Mouse (Mus musculus): ENCODE measurements around the gene H2-D1. TPM values are rescaled to one million over a fixed set of nuclear protein-coding genes. Genes with fewer than 3 reads are reported as not detected.

Gene H2-D1
- polyA plus RNA-seq, 1 experiment from 2014 or later: 77.7 TPM

DNA sequence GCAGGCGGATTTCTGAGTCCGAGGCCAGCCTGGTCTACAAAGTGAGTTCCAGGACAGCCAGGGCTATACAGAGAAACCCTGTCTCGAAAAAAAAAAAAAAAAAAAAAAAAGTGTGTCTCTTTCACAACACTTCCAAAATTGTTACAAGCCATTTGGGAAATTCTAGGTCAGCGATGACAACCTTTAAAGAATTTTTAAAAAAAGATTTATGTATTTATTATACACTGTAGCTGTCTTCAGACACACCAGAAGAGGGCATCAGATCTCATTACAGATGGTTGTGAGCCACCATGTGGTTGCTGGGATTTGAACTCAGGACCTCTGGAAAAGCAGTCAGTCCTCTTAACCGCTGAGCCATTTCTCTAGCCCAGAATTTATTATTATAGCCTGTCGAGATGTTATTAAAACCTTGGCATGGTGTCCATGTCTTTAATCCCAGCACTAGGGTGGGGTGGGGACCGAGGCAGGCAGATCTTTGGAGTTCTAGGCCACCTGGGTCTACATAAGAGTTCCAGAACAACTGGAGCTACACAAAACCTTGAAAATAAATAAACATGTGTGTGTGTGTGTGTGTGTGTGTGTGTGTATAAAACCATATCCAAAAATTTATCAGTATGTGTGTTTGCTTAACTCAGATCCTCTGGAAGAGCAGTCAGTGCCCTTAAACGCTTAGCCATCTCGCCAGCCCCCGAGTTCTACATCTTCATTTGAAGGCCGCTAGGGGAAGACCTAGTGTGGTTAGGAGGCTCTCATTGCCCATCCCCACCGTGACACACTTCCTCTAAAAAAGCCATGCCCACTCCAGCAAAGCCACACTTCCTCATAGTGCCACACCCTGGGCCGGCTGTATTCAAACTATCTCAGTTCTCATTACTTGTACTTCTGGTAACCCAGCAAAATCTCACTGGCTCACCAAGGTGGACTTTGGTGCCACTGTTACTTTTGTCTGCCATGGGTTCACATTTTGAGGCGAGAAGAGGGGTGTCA is 3.7 kb upstream of the H2-D1 start:
- peaks cover 28% of the 10 kb centered on the region for H3K4me1 ChIP-seq (replicated peaks)
- 24% methylated on average over 14 of the region's 14 CpGs for WGBS (ENCODE audit: insufficient replicate concordance)
- H3K9me3 ChIP-seq (replicated peaks): no peaks in the 10 kb centered on the region
- H3K4me3 ChIP-seq (replicated peaks): 0 out of 2 replicates have a peak overlapping the region, but pooled peaks have one; percentile 55
- no peak overlapping the region for H3K27ac ChIP-seq
- DNase-seq (no peak), ATAC-seq (ENCODE audit: low read depth) (no peak)
- no peak overlapping the region for H3K9ac ChIP-seq
- H3K4me2 ChIP-seq: peak overlapping the region; percentile 70
- H3K36me3 ChIP-seq: peaks cover 7% of the 10 kb centered on the region
- 0 out of 2 replicates have a peak, but pooled peaks cover 1% of the 10 kb centered on the region for H3K27me3 ChIP-seq

- 80% methylated on average over 4 of the region's 4 CpGs for WGBS (ENCODE audit: insufficient replicate concordance)
- H3K4me3 ChIP-seq (replicated peaks): no peak overlapping the region
- H3K9ac ChIP-seq: no peak overlapping the region
- no peak overlapping the region for H3K27ac ChIP-seq
- no peaks in the 10 kb centered on the region for H3K36me3 ChIP-seq
- no peak overlapping the region for H3K4me2 ChIP-seq
- H3K4me1 ChIP-seq (replicated peaks): peaks cover 35% of the 10 kb centered on the region
- ATAC-seq (ENCODE audit: low read depth) (no peak), DNase-seq (no peak)
- H3K9me3 ChIP-seq (replicated peaks): no peaks in the 10 kb centered on the region
- H3K27me3 ChIP-seq: 0 out of 2 replicates have a peak, but pooled peaks cover 5% of the 10 kb centered on the region
Observed at GRCm38 (mm10) chr17:35259621-35260020, 2.9 kb upstream of the H2-D1 start.

- WGBS (ENCODE audit: insufficient replicate concordance): 81% methylated on average over 13 of the region's 13 CpGs
- Histone ChIP-seq H3K27me3 (0 out of 2 replicates have a peak, but pooled peaks cover 5% of the 10 kb centered on the region), H3K9me3 (replicated peaks) (no peaks in the 10 kb centered on the region), H3K4me1 (replicated peaks) (peaks cover 35% of the 10 kb centered on the region), H3K4me2 (no peak overlapping the region), H3K9ac (no peak overlapping the region), H3K36me3 (no peaks in the 10 kb centered on the region), H3K4me3 (replicated peaks) (no peak overlapping the region), H3K27ac (no peak overlapping the region)
- ATAC-seq (ENCODE audit: low read depth) (no peak), DNase-seq (no peak)
Observed at GRCm38 (mm10) chr17:35261651-35262050, 879 bp upstream of the H2-D1 start.

GRCm38 (mm10) chr17:35263523-35263883 is 973 bp downstream of the H2-D1 start:
- Histone ChIP-seq H3K4me2 (peak overlapping the region; percentile 100), H3K4me1 (replicated peaks) (peaks cover 25% of the 10 kb centered on the region), H3K9me3 (replicated peaks) (no peaks in the 10 kb centered on the region), H3K4me3 (replicated peaks) (peak overlapping the region; percentile 85), H3K9ac (peak overlapping the region; percentile 88), H3K36me3 (0 out of 2 replicates have a peak, but pooled peaks cover 2% of the 10 kb centered on the region), H3K27me3 (0 out of 2 replicates have a peak, but pooled peaks cover 5% of the 10 kb centered on the region), H3K27ac (no peak overlapping the region)
- DNase-seq: no peak
- WGBS (ENCODE audit: insufficient replicate concordance): 1% methylated on average over 31 of the region's 31 CpGs
- peak; percentile 28 for ATAC-seq (ENCODE audit: low read depth)

DNA sequence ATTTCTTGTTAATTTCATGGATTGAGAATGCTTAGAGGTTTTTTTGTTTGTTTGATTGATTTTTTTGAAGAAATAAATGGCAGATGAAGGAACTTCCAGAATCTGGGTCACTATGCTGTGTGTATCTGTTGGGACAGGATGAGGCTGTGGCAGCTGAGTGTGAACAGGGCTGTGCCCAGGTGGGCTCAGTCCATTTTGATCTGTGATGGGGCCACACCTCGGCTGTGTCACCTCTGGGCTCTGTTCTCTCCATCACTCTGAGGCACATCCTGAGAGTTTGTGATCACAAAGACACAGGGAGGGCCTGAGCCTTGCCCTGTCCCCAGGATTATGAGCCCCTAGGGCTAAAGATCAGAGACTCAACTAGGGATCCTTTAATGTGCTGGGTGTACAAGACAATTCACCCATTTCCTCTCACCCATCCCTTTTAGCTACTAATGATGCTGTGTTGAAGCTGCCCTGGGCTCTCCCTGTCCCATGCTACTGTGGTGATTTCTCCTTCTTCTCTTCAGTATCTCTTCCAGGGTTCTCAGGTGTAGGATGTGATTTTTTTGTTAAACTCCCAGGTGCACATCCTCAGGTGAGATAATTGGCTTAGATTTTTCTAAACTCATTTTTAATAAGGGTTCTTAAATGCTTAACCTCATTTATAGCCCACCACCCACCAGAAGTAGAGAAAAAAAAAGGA is 5.0 kb downstream of the H2-D1 start:
- 70% methylated on average over 1 of the region's 1 CpGs for WGBS (ENCODE audit: insufficient replicate concordance)
- peaks cover 12% of the 10 kb centered on the region for H3K4me1 ChIP-seq (replicated peaks)
- no peak overlapping the region for H3K27ac ChIP-seq
- DNase-seq (no peak), ATAC-seq (ENCODE audit: low read depth) (no peak)
- H3K9ac ChIP-seq: no peak overlapping the region
- H3K4me3 ChIP-seq (replicated peaks): no peak overlapping the region
- no peak overlapping the region for H3K4me2 ChIP-seq
- no peaks in the 10 kb centered on the region for H3K9me3 ChIP-seq (replicated peaks)
- 0 out of 2 replicates have a peak, but pooled peaks cover 5% of the 10 kb centered on the region for H3K27me3 ChIP-seq
- H3K36me3 ChIP-seq: 0 out of 2 replicates have a peak, but pooled peaks cover 2% of the 10 kb centered on the region

DNA sequence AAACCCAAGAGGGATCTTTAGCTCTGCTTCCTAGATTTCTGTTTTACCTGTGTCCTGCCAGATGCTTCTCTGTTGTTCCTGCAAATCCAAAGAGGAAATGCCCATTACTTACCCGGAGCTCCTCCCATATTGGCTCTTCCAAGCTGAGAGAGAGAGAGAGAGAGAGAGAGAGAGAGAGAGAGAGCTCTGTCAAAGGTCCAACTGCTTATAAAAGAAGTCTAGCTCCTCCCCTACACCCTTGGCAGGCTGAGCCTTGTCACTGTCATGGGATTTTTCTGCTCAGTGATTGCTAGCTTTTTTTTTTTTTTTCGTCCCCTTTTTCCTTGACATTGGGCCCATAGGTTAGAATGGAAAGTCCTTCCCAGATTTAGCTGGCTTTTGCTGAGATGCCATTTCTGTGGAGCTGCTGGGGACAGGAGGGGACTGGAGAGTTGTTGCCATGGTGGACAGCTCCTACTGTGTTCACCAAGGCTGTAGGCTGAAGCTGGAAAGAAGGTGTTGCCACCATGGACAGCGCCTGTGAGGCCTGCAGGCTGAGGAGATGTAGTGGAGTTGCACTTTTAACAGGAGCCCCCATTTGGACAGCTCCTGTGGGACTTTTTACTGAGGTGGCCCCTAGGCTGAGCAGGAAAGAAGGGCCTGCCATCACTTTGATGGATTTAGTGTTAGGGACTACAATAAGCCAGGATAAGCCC is 7.3 kb downstream of the H2-D1 start:
- 0 out of 2 replicates have a peak, but pooled peaks cover 2% of the 10 kb centered on the region for H3K36me3 ChIP-seq
- no peaks in the 10 kb centered on the region for H3K9me3 ChIP-seq (replicated peaks)
- WGBS (ENCODE audit: insufficient replicate concordance): 29% methylated on average over 3 of the region's 3 CpGs
- no peak overlapping the region for H3K4me3 ChIP-seq (replicated peaks)
- no peak overlapping the region for H3K4me2 ChIP-seq
- ATAC-seq (ENCODE audit: low read depth) (no peak), DNase-seq (peak; percentile 44)
- H3K4me1 ChIP-seq (replicated peaks): no peaks in the 10 kb centered on the region
- H3K9ac ChIP-seq: no peak overlapping the region
- H3K27ac ChIP-seq: no peak overlapping the region
- no peaks in the 10 kb centered on the region for H3K27me3 ChIP-seq

GRCm38 (mm10) chr17:35272249-35272648 is 9.7 kb downstream of the H2-D1 start:
- Histone ChIP-seq H3K4me1 (replicated peaks) (no peaks in the 10 kb centered on the region), H3K9ac (no peak overlapping the region), H3K27me3 (peaks cover 24% of the 10 kb centered on the region), H3K9me3 (replicated peaks) (no peaks in the 10 kb centered on the region), H3K4me2 (no peak overlapping the region), H3K36me3 (no peaks in the 10 kb centered on the region), H3K27ac (no peak overlapping the region), H3K4me3 (replicated peaks) (no peak overlapping the region)
- WGBS (ENCODE audit: insufficient replicate concordance): 55% methylated on average over 3 of the region's 3 CpGs
- DNase-seq (no peak), ATAC-seq (ENCODE audit: low read depth) (no peak)

DNA sequence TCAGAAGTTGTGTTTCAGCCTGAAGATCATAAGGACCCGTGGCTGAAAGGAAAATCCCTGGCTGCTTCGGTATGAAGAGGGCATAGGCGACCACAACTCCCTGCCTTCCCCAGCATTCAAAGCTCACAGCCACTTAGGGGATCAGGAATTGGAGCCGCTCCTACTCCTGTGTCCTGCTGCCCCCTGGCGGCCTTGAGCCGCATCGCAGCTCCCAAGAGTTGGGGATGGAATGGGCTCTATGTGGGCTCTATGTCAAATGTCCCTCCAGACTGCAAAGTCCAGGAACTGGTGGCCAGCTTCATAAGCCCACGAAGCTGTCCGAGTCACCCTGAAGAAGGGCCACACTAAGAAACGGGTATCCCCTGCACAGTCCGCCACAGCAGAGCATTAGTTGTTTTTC is 12.2 kb downstream of the H2-D1 start:
- no peaks in the 10 kb centered on the region for H3K4me1 ChIP-seq (replicated peaks)
- H3K9ac ChIP-seq: no peak overlapping the region
- 2% methylated on average over 11 of the region's 11 CpGs for WGBS (ENCODE audit: insufficient replicate concordance)
- H3K9me3 ChIP-seq (replicated peaks): no peaks in the 10 kb centered on the region
- no peaks in the 10 kb centered on the region for H3K36me3 ChIP-seq
- no peak overlapping the region for H3K4me2 ChIP-seq
- no peak overlapping the region for H3K27ac ChIP-seq
- ATAC-seq (ENCODE audit: low read depth) (peak; percentile 61), DNase-seq (peak; percentile 65)
- H3K4me3 ChIP-seq (replicated peaks): no peak overlapping the region
- H3K27me3 ChIP-seq: peaks cover 29% of the 10 kb centered on the region

DNA sequence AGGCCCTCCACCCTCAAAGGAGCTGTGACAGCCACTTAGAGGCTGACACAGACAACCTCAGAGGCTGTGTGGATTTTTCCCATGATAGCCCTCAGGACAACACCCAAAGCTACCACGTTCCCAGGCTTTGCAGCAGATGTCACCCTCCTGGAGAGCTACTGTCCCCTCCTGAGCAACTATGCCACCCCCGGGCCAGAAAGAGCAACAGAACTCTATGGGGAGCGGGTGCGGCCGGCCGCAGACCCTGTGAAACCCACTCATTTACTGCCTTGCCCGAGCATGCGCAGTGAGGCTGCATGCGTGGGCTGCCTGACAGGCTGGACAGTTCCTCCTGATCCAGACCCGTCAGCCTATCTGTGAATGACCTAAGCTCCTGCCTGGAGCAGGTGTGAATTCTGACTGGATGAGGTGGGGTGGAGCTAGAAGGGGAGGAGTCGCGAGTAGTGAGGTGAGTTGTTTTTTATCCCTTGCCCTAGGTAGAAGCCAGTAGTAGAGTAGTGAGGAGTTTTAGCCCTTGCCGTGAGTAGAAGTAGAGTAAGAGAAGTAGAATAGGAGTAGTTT is 13.9 kb downstream of the H2-D1 start:
- 20% methylated on average over 13 of the region's 13 CpGs for WGBS (ENCODE audit: insufficient replicate concordance)
- ATAC-seq (ENCODE audit: low read depth): no peak

GRCm38 (mm10) chr17:35278049-35278448 is 15.5 kb downstream of the H2-D1 start:
- Histone ChIP-seq H3K27ac (no peak overlapping the region), H3K4me1 (replicated peaks) (no peaks in the 10 kb centered on the region), H3K9me3 (replicated peaks) (no peaks in the 10 kb centered on the region), H3K4me3 (replicated peaks) (no peak overlapping the region), H3K27me3 (peaks cover 29% of the 10 kb centered on the region), H3K36me3 (no peaks in the 10 kb centered on the region), H3K9ac (no peak overlapping the region), H3K4me2 (no peak overlapping the region)
- DNase-seq (no peak), ATAC-seq (ENCODE audit: low read depth) (no peak)
- 65% methylated on average over 8 of the region's 8 CpGs for WGBS (ENCODE audit: insufficient replicate concordance)

More for the DNA sequence above, 13.9 kb downstream of the H2-D1 start:
- no peaks in the 10 kb centered on the region for H3K4me1 ChIP-seq (replicated peaks)
- no peaks in the 10 kb centered on the region for H3K36me3 ChIP-seq
- H3K27me3 ChIP-seq: peaks cover 29% of the 10 kb centered on the region
- no peak overlapping the region for H3K9ac ChIP-seq
- no peak overlapping the region for H3K4me3 ChIP-seq (replicated peaks)
- H3K27ac ChIP-seq: no peak overlapping the region
- H3K4me2 ChIP-seq: no peak overlapping the region
- no peaks in the 10 kb centered on the region for H3K9me3 ChIP-seq (replicated peaks)
- no peak for DNase-seq

Measured in liver, embryonic 13.5 days (tissue).